Mouse (Mus musculus): ENCODE measurements at regions not wholly inside any gene's neighbourhood (a gene's known extent, or its start where the extent isn't known, plus 50 kb on each side); places are given as distances from the start of the nearest gene placed in this dataset.

GRCm38 (mm10) chr1:156990567-156991494 is 51.4 kb upstream of the Ralgps2 start:
- DNase-seq: no peak

DNA sequence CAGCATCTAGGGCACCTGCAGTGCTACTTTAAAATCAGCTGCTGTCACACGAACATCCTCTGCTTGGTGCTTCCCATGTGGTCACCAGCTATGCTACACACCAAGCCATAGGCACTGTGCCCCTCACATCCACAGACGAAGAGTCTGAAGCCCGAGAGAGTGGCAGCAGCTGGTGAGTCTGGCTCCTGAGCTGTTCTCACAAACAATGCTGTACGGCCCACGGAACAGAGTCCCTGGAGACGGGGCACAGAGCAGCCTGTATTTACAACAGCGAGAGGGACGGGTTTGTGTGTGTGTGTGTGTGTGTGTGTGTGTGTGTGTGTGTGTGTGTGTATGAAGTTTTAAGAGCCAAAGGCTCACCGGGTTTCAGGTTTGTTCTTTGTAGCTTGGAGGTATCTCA is 50.7 kb upstream of the Ralgps2 start:
- peak; percentile 41 to 59 for DNase-seq

GRCm38 (mm10) chr1:156989149-156989785 is 49.8 kb upstream of the Ralgps2 start:
- DNase-seq: no peak

Measured in layer of hippocampus, postnatal 36 days (tissue).